Comparison of ENCODE assay signal across 17 mouse cellular contexts in genomic region chr2:93944099-93944498, GRCm38 (mm10). TPM values are rescaled to one million over a fixed set of nuclear protein-coding genes. Genes with fewer than 3 reads are reported as not detected.
A peak's percentile ranks its signal among the peaks of the same experiment; 100 is the strongest.
DNase-seq lines count a peak whose midpoint lies in the region; ATAC-seq and TF ChIP-seq lines count a peak whose summit lies in the region.
"Had no signal": no experiment of that assay in that cellular context is flagged by ENCODE, and none has a peak within 500 bp of the region (broad histone marks: within the 10 kb centered on the region; RNA-seq: fewer than 3 reads in every experiment).

No protein-coding gene starts in this region.

- no peaks in the 10 kb centered on the region for H3K36me3 ChIP-seq in forebrain, postnatal 0 days (ENCODE audit: insufficient read depth)
- H3K36me3 ChIP-seq in forebrain, embryonic 11.5 days (ENCODE audit: control insufficient read depth, insufficient read depth, low read length), result no peaks in the 10 kb centered on the region
- H3K36me3 ChIP-seq in liver, adult 2 months (ENCODE audit: control insufficient read depth, insufficient read depth, low read length), result no peaks in the 10 kb centered on the region
- H3K36me3 ChIP-seq: intestine, embryonic 15.5 days had no signal

- DNase-seq in forebrain, postnatal 0 days, result no peak
- DNase-seq in forebrain, embryonic 11.5 days (ENCODE audit: low spot score), result no peak
- no peak for DNase-seq in liver, adult 2 months (ENCODE audit: extremely low read depth, low read depth, low spot score)
- DNase-seq in liver (no peak), 416B (ENCODE audit: low read depth) (peak; percentile 5), WW6 (ENCODE audit: low read depth, low spot score) (peak; percentile 42)
- DNase-seq in cerebellum, postnatal 14 days, result no peak
- no peak for DNase-seq in retina, embryonic 14.5 days (ENCODE audit: low spot score)
- DNase-seq: cerebellum, adult 9-11 months; heart, adult 18-20 months; heart, postnatal 36 days; lung, adult 2 months had no signal

- no peaks in the 10 kb centered on the region for H3K27me3 ChIP-seq in forebrain, postnatal 0 days (ENCODE audit: insufficient read depth, low read length)
- H3K27me3 ChIP-seq in forebrain, embryonic 11.5 days (ENCODE audit: control insufficient read depth, insufficient read depth, low read length), result no peaks in the 10 kb centered on the region
- H3K27me3 ChIP-seq in liver, adult 2 months (ENCODE audit: control insufficient read depth, insufficient read depth, low read length), result peaks cover 11% of the 10 kb centered on the region; the same call in 1 of the 2 replicates
- H3K27me3 ChIP-seq: intestine, embryonic 15.5 days had no signal

- no peaks in the 10 kb centered on the region for H3K79me2 ChIP-seq in liver, adult 2 months (ENCODE audit: control insufficient read depth, insufficient read depth, low read length)

- H3K9me3 ChIP-seq in forebrain, postnatal 0 days (ENCODE audit: low read length), result no peaks in the 10 kb centered on the region
- no peaks in the 10 kb centered on the region; the same call in 1 of the 2 replicates for H3K9me3 ChIP-seq in forebrain, embryonic 11.5 days (ENCODE audit: control insufficient read depth, low read length)
- H3K9me3 ChIP-seq: intestine, embryonic 15.5 days had no signal

- TF ChIP-seq CTCF in forebrain, postnatal 0 days (IDR thresholded peaks at IDR 0.05; ENCODE audit: low read depth), result peak; percentile 20
- 0 out of 2 replicates have a peak, but pooled peaks have one; percentile 6 for TF ChIP-seq CTCF in liver, adult 2 months (IDR thresholded peaks at IDR 0.05; ENCODE audit: low read depth, low read length)

- H3K4me1 ChIP-seq in forebrain, postnatal 0 days (ENCODE audit: insufficient read depth), result no peaks in the 10 kb centered on the region
- no peaks in the 10 kb centered on the region for H3K4me1 ChIP-seq in forebrain, embryonic 11.5 days (replicated peaks; ENCODE audit: control insufficient read depth, insufficient read depth, low read length)
- H3K4me1 ChIP-seq in liver, adult 2 months (ENCODE audit: control insufficient read depth, insufficient read depth, low read length), result no peaks in the 10 kb centered on the region; the same call in 1 of the 2 replicates
- H3K4me1 ChIP-seq: intestine, embryonic 15.5 days had no signal

- H3K4me3 ChIP-seq in forebrain, postnatal 0 days (ENCODE audit: low read depth, low read length), result no peak overlapping the region
- no peak overlapping the region for H3K4me3 ChIP-seq in forebrain, embryonic 11.5 days (ENCODE audit: low read depth, low read length)
- no peak overlapping the region for H3K4me3 ChIP-seq in liver, adult 2 months (ENCODE audit: insufficient read depth, low read depth, low read length)
- H3K4me3 ChIP-seq: intestine, embryonic 15.5 days; megakaryocyte, embryonic 14.5 days had no signal

- ATAC-seq in forebrain, postnatal 0 days, result no peak
- ATAC-seq in forebrain, embryonic 11.5 days (replicated peaks; ENCODE audit: low FRiP score), result no peak
- ATAC-seq: intestine, embryonic 15.5 days had no signal

- no peak overlapping the region for H3K9ac ChIP-seq in forebrain, postnatal 0 days
- H3K9ac ChIP-seq in forebrain, embryonic 11.5 days (ENCODE audit: low read length), result no peak overlapping the region
- no peak overlapping the region for H3K9ac ChIP-seq in liver, adult 2 months (ENCODE audit: low read depth, low read length)
- H3K9ac ChIP-seq: intestine, embryonic 15.5 days had no signal

- no peak overlapping the region for H3K4me2 ChIP-seq in forebrain, postnatal 0 days (ENCODE audit: low read depth)
- H3K4me2 ChIP-seq in forebrain, embryonic 11.5 days (ENCODE audit: low read depth, low read length, severe bottlenecking), result no peak overlapping the region
- H3K4me2 ChIP-seq: intestine, embryonic 15.5 days had no signal

- TF ChIP-seq POLR2A in liver, adult 2 months (IDR thresholded peaks at IDR 0.05; ENCODE audit: extremely low read depth, insufficient read depth, low read length), result no peak

- 90% methylated on average over 2 of the region's 2 CpGs for WGBS in forebrain, postnatal 0 days
- 88% methylated on average over 2 of the region's 2 CpGs for WGBS in forebrain, embryonic 11.5 days
- WGBS in liver, adult 2 months, result 94% methylated on average over 2 of the region's 2 CpGs

- no peak overlapping the region for H3K27ac ChIP-seq in forebrain, postnatal 0 days (ENCODE audit: low read depth, low read length)
- no peak overlapping the region for H3K27ac ChIP-seq in forebrain, embryonic 11.5 days (ENCODE audit: low read depth, low read length)
- no peak overlapping the region for H3K27ac ChIP-seq in liver, adult 2 months (replicated peaks; ENCODE audit: insufficient read depth, low read depth, low read length)
- H3K27ac ChIP-seq: intestine, embryonic 15.5 days had no signal

RNA-seq across cellular contexts. Expression of gene Gm13889, which starts 12.9 kb away (rescaled TPM):
- 47.5 and 72.6 TPM in 2 replicates for total RNA-seq in forebrain, postnatal 0 days (2014; rRNA removed)
- 29.3 and 34.2 TPM in 2 replicates for polyA plus RNA-seq in forebrain, postnatal 0 days (2015; fragmentation: Nextera tagmentation; extraction: Ambion mirVana)
- 8.5 and 11.2 TPM in 2 replicates for polyA plus RNA-seq in forebrain, embryonic 11.5 days (2014; fragmentation: Nextera tagmentation; extraction: Ambion mirVana)
- total RNA-seq in liver, adult 2 months (2014; rRNA removed), result 0.46 and 0.94 TPM in 2 replicates
- 3.5 and 4.3 TPM in 2 replicates for polyA plus RNA-seq in liver, adult 2 months (2012; rRNA removed)

RNA-seq across cellular contexts. Expression of gene Gm27027, which starts 52.1 kb away (rescaled TPM):
- not detected in 2 replicates for total RNA-seq in forebrain, postnatal 0 days (2014; rRNA removed)
- not detected in 2 replicates for polyA plus RNA-seq in forebrain, postnatal 0 days (2015; fragmentation: Nextera tagmentation; extraction: Ambion mirVana)
- not detected in 2 replicates for polyA plus RNA-seq in forebrain, embryonic 11.5 days (2014; fragmentation: Nextera tagmentation; extraction: Ambion mirVana)
- total RNA-seq in liver, adult 2 months (2014; rRNA removed), result not detected in 2 replicates
- polyA plus RNA-seq in liver, adult 2 months (2012; rRNA removed), result not detected in 2 replicates
- total RNA-seq: heart, adult 18-20 months; heart, postnatal 36 days; layer of hippocampus, adult 8-10 months; left cerebral cortex, postnatal 14 days had no signal
- polyA plus RNA-seq: embryonic facial prominence, embryonic 11.5 days; intestine, embryonic 15.5 days; lung, adult 2 months had no signal

Comparison
In these comparisons a context has a peak if more than half of its experiments do, and no peak if none do; other contexts are left out.
1. DNase-seq: peak in 416B (single experiment) and WW6 (single experiment); none in forebrain, postnatal 0 days (single experiment), forebrain, embryonic 11.5 days (single experiment), liver, adult 2 months (single experiment), liver (single experiment), cerebellum, postnatal 14 days (0 of 2) and retina, embryonic 14.5 days (single experiment).